Mouse (Mus musculus) spleen, embryonic (tissue): ENCODE results near the gene Ift88.

ENCODE experiments used
- CTCF ChIA-PET: fragments of 350-600 bp; sonication (Branson Sonifier 250); formaldehyde crosslinking; loops from one replicate; lab custom pipeline; 2022; lab: Charles Lee

Gene Ift88

GRCm38 (mm10) chr14:57430451-57430850 is 6.6 kb downstream of the Ift88 start:
- CTCF ChIA-PET: no interaction called here

GRCm38 (mm10) chr14:57452516-57452915 is 28.7 kb downstream of the Ift88 start:
- CTCF ChIA-PET: no interaction called here

- CTCF ChIA-PET: interaction anchor here (0.7 kb wide), 1 partner anchor 50 kb away, joined by 35 read pairs; no protein-coding TSS in a partner anchor
These were observed 36.0 kb downstream of the Ift88 start for GRCm38 (mm10) chr14:57459883-57460282.

DNA sequence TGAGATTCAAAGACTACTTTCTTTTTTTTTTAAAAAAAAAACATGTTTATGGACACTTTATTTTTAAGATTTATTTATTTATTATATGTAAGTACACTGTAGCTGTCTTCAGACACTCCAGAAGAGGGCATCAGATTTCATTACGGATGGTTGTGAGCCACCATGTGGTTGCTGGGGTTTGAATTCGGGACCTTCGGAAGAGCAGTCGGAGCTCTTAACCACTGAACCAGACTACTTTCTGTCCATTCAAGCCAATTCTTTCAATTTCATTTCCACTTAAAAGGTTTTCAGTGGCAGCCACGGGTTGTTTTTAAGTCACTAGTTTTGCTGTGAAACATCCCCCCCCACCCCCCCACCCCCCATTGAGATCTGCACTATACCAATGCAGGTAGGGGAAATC is 36.5 kb downstream of the Ift88 start:
- CTCF ChIA-PET: interaction anchor here (0.7 kb wide), 1 partner anchor 50 kb away, joined by 35 read pairs; no protein-coding TSS in a partner anchor

DNA sequence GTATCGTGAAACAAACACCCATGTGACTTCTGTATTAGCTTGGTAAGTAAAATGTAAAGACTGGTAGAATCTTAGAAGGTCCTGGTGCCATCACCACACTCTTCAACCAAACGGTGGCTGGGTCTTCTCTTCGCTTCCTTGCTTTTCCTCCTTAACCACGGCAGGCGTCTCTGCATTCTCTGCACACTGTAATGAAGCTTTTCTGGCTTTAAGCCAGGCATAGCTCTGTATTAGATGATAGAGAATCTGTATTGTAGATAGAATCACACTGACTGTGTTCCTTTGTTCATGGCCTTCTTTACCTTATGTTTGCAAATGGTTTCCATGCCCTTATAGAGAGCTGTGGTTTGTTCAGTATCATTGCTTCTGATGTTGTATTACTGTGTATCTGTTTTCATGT is 39.0 kb downstream of the Ift88 start:
- CTCF ChIA-PET: no interaction called here

GRCm38 (mm10) chr14:57475057-57475456 is 51.2 kb downstream of the Ift88 start:
- CTCF ChIA-PET: no interaction called here

- CTCF ChIA-PET: no interaction called here
These were observed 58.4 kb downstream of the Ift88 start for GRCm38 (mm10) chr14:57482262-57482661.

DNA sequence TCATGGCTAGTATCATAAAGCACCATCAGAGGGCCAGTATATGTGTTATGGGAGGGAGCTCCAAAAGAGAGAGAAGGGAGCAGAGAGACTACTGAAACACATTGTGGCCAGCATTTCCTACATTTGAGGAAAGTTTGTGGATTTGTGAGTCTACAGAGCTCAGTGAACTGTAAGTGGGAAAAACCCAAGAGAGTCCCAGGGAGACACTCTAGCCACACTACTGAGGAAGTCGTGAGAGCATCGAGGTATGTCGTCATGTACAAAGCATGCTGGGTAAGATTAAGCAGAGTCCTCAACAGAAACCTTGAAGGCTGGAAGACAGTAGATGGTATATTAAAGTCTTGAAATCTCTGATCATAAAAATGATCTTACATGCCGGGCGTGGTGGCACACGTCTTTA is 60.3 kb downstream of the Ift88 start:
- CTCF ChIA-PET: no interaction called here

GRCm38 (mm10) chr14:57489696-57490095 is 65.8 kb downstream of the Ift88 start:
- CTCF ChIA-PET: no interaction called here

DNA sequence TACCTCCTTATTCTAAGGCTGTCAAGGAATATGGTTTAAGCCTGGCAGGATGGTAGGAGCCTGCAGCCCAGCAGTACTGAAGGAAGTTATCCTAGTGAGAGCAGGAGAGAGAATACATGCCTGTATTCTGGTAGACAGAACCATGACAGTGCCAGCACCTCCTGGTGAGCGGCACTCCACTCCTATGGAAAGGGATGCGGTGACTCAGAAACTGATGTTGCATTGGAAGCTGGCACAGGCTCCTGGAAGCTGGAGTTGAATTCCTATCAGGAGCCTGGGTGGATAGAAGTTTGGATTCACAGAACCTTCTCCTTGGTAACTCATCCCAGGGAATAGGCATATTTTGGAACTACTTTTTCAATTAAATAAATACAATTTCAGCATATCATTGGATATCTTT is 70.0 kb downstream of the Ift88 start:
- CTCF ChIA-PET: no interaction called here

- CTCF ChIA-PET: no interaction called here
These were observed 79.9 kb downstream of the Ift88 start for GRCm38 (mm10) chr14:57503729-57504128.

- CTCF ChIA-PET: no interaction called here
These were observed 85.7 kb downstream of the Ift88 start for GRCm38 (mm10) chr14:57509554-57509953.

GRCm38 (mm10) chr14:57515156-57515762 is 91.4 kb downstream of the Ift88 start:
- CTCF ChIA-PET: no interaction called here

DNA sequence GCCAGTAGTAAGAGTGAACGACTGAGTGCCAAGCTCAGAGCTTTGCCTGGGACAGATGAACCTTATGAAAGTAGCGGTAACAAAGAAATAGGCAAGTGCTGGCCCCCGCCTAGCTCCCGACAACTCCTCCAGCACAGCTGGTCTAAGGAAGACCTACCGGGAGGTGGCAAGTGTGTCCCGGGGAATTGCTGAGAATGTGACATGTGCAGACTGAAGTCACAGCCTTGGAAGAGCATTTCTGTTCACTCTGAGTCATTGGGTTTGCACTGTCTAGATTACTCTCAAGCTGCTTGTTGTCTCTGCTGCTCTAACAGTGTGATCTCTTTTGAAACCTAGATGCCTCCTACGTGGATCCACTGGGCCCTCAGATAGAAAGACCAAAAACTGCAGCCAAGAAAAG is 93.1 kb downstream of the Ift88 start:
- CTCF ChIA-PET: interaction anchor here (0.6 kb wide), 1 partner anchor 118 kb away, joined by 4 read pairs; no protein-coding TSS in a partner anchor

GRCm38 (mm10) chr14:57523762-57524161 is 99.9 kb downstream of the Ift88 start:
- CTCF ChIA-PET: no interaction called here

- CTCF ChIA-PET: no interaction called here
These were observed 101.0 kb downstream of the Ift88 start, which contains the start of gene Il17d for GRCm38 (mm10) chr14:57524671-57525387. Gene Il17d (plus strand): TSS chr14:57524777.

DNA sequence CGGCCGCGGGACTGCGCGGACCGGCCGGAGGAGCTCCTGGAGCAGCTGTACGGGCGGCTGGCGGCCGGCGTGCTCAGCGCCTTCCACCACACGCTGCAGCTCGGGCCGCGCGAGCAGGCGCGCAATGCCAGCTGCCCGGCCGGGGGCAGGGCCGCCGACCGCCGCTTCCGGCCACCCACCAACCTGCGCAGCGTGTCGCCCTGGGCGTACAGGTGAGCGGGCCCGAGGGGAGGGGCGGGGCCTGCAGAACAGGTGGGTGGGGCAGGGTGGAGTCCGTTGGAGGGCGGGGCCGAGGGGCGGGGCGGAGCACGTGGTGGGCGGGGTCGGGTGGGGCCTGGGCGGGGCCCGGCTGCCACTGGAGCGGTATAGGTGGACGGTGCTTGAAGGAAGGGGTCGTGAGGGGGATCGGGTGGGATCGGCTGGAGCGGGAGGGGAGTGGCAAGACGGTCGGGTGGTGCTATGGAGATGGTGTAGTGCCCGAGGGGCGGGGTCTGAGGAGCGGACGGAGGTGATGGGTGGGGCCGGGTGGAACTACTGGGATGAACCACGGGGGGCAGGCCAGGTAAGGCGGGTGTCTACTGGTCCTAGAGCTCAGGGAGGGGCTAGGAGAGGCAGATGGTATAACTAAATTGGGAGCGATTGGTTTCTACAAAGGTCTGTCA is 101.7 kb downstream of the Ift88 start:
- CTCF ChIA-PET: no interaction called here

GRCm38 (mm10) chr14:57526050-57526623 is 102.3 kb downstream of the Ift88 start:
- CTCF ChIA-PET: no interaction called here

DNA sequence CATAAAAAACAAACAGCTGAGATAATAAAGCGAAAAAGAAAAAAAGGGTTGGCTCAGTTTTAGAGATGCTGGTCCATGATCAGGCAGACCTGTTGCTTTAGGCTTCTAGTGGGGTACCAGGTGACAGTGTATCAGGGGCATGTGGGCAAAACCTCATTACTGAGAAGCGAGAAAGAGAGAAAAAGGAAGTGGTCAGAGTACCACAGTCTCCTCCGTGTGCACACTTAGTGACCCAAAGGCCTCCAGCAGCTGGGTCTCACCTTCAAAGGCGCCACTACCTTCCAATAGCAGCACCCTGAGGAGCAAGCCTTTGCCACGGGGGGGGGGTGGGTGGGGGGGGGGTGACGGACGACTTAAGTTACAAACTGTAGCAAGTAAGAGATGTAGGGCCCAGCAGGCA is 103.3 kb downstream of the Ift88 start:
- CTCF ChIA-PET: no interaction called here

DNA sequence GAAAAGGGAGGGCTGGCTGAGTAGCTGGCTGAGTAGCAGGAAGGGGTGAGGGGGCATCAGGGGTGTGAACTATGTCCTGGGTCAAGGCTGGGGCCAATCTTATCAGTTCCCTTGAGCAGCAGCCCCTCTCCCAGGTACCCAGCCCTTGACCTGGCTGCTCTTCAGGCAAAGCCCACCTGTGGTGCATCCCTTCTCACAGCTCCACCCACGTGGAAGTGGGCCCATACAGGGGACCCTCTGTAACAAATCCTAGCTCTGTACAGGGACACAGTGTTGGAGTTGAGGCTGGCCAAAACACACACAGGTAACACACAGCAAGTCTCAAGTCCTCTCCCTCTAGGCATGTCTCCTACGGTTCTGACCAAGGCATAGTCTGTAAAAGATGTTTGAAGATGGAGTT is 103.7 kb downstream of the Ift88 start:
- CTCF ChIA-PET: no interaction called here

GRCm38 (mm10) chr14:57529086-57529785 is 105.4 kb downstream of the Ift88 start:
- CTCF ChIA-PET: no interaction called here
